Mouse (Mus musculus) heart, adult 11 months (tissue): ENCODE measurements around the gene Ifngr2.
"Not testable (repeated sequence)": the region's sequence is repeated elsewhere in the genome, so short reads cannot be mapped to it uniquely, and the experiment has no call there.

Experiments
- DNase-seq: peaks from one replicate; pipeline ENCODE4 v3.0.0; 2022

The Ifngr2 gene

DNA sequence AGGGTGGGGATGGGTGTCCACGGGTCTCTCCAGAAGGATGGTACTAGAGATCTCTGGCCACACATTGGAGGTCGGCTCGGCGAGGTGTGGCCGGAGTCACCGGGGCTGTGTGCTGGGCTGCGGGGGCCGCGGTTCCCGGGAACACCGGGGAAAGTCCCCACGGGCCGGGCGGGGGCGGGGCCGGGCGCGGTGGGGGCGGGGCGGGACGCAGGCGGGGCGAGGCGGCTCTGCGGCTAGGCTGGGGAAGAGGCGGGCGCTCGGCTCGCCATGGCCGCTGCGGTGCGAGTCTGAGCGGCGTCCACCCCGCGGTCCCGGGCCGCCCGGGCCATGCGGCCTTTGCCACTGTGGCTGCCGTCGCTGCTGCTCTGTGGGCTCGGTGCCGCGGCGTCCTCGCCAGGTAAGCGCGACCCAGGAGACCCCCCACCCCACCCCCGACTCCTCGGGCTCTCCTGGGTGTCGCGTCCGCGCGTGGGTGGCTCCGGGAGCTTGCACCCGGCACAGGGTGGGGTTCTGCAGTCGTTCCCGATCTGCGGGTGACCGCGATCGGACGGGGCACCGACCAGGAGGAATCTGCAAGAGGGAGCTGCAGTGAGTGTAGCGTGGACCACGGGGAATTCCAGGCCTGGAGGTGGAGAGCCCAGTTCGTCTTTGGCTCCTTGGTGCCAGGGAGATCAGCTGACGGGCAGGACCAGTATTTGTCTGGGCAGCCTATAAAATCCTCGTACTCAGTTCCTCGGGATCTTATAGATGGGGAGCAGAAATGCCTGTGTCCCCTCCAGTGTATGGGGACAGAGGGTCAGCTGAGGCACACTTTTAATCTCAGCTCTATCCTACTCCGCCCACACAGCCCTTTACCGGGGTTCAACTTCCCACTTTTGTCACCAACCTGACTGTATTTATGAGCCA lies at the start of gene Ifngr2:
Gene Ifngr2, plus strand, starts transcription at position 237 of the 906 bp plus-strand sequence.
- peak; percentile 98 for DNase-seq

DNA sequence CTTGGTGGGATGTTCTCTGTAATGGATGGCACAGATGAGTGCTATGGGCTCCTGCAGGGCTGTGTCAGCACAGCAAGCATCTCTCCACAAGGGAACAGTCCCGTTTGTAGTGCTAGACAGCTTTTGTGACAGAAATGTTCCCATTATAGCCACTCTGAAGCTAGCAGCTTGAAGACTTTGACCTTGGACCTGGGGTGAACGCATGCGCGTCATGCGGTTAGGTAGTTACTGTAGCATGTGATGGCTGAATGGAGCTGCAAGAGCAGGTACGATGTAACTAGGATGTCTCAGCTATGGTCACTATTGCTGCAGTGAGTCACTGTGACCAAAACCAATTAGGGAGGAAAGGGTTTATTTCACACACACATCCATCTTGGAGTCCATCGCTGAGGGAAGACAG lies 48.8 kb upstream of the Ifngr2 start:
- DNase-seq = no peak

DNA sequence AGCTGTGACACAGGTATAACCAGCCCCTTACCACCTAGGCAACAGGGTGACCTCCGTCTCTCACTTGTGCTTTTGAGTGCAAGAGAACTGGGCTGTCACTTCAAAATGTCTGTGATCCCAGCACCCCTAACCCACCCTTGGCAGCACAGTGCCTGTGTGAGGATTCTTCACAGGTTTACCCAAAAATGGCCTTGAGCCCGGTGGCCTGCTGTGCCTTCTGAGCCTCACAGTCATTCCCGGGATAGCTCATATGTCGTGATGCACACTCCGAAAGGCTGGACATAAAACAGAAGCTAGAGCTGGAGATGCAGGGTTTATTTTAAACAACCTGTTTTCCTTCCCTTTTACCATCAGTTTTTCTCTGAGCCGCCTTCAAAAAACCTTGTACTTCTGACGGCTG lies 42.2 kb upstream of the Ifngr2 start:
- DNase-seq = no peak

DNA sequence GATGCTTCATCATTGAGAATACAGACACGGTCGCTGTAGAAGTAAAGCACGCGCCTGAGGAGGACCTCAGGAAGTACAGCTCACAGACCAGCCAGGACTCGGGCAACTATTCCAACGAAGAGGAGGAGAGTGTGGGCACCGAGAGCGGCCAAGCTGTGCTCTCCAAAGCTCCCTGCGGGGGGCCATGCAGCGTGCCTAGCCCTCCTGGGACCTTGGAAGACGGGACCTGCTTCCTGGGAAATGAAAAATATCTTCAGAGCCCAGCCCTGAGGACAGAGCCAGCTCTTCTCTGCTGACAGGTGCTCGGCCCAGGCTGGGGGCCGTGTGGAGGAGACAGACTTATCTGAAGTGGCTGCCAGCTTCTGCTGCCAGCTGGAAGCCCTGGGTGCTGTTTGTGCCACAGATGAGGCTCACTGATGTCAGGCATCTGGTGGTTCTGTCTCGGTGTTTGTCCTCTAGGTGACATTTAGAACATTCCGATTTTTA lies 41.7 kb upstream of the Ifngr2 start:
- DNase-seq = peak; percentile 94

DNA sequence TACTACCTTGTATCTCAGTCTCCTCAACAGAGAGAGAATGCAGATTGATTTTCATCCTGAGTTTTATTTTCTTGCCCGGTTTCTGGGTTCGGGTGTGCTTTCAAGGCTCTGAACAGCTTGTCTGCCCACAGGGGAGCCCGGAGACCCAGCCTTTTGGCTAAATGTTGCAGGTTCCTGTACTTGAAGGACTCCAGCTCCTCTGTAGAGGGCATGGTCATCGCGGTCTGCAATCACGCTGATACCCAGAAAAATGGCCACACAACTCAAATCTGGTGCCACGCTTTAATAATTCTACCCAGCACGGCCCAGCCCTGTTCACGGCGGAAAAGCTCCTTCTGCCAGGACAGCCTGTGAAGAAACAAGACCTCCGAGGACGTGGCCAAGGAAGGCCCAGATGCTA lies 40.5 kb upstream of the Ifngr2 start:
- no peak for DNase-seq

DNA sequence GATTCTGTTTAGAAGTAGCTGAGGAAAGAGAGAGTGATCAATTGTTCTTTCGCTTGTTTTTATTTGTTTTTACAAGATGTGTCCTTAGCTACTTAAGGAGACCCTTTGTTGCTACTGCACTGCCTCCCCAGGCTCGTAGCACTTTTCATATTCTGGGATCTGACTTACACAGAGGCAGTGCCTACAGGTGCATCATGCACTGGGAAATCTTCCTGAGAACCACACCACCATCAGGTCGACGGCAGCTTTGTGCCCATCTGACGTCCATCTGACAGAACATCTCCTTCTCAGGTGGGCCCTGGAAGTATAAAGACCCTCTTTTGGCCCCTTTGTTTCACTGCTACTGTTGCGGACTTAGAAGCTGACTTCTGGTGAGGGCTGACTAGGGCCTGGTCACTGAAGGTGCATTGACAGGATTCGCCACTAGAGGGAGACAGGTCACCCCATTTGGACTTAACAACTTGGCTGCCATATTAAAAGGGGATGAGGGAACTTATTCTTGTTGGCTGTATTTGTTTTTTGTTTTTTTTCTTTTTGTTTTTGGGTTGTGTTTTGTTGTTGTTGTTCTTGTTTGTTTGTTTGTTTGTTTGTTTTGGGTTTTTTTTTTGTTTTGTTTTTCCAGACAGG lies 34.6 kb upstream of the Ifngr2 start:
- peak; percentile 97 for DNase-seq

DNA sequence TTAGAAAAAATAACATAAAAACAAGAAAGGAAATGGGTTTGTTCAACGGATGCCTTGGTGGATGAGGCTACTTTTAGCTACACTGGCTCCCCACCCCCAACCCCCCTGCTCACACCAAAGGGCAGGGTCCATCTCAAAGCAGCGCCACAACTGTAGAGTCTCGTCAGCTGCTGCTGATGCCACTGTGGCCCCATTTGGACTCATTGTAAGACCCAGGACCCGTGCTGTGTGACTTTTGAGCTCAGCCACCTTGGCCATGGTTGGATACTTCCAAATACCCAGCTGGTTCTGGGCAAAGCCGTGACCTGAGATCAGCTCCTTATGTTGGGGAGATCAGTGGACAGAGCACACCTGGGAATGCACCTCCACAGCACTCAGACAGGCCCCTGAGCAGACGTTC lies 33.8 kb upstream of the Ifngr2 start:
- peak; percentile 91 for DNase-seq

DNA sequence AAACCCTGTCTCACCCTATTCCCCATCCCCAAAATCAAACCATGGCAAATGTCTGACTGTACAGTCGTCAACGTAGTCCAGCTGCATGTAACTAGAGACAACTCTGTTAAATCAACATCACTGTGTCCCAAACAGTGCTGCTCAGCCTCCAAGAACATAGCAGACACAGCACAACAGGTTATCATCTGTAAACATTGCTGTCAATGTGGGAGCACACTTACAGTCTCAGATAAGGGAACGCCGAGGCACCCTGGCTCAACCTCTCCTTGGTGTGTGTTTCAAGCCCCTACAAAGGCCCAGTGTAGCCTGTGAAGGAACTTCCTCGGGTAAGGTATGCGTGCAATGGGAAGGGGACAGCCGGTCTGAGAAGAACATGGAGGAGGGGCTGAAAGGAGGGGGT lies 29.9 kb upstream of the Ifngr2 start:
- no peak for DNase-seq

DNA sequence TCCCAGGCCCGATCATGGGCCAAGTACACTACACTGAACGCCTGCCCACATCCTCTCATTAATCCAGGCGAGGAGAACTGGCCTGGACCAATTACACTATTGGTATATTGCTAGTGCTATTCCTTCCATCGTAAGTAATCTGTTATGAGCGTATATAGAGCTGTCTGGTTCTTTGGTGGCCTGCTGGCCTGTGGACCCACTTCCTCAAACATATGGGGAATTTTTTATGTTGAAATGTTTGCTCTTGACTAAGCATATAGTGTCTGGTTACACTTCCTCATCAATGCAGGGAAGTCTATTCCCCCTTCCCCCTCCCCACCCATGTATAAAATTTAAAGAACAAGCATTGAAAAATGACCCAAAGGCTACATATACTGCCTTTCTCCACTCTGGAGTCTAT lies 24.8 kb upstream of the Ifngr2 start:
- DNase-seq = peak; percentile 89

DNA sequence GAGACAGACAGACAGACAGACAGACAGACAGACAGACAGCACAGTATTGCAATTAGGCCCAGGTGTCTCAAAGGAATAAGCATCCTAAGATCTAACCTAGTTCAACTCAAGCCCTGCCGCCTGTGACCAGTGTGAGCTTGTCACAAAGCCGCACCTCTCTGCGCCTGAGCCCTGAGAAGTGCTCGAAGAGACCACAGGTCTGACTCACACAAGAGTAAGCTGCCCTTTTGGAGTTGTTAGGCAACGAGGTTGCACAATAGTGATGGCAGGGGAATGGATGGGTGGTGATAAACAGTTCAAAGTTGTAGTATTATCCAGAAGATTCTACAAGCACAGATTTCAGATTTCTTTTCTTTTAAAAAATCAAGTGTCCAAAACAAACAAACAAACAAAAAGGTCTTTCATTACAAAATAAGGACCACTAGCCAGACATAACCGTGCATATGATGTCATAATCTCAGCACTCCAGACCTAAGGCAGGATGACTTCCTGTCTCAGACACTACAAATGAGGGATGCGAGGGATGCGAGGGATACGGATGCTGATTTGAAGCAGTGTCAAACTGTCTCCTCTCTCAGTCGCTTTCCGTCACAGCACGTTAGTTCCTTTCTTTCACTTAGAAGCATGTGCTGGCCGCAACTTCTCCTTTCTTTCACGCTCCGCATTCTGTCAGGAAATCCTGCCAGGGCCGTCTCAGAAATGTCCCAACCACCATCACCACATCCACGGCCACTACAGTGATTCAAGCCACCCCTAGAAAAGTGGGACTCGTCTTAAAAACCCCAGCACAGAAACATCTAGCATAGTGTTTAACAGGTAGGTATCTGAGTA lies 24.2 kb upstream of the Ifngr2 start:
- DNase-seq = peak; percentile 96

DNA sequence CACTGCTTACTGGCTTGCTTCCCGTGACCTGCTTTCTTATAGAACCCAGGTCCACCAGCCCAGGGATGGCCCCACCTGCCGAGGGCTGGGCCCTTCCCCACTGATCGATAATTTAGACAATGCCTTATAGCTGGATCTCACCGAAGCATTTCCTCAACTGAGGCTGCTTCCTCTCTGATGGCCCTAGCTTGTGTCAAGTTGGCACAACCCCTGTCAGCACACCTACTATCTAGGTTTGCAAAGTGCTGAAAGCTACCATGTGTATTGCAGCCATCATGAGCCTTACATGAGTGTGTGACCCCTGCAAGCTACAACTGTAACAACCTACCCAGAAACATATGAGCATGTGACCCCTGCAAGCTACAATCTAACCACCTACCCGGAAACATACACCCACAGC lies 22.7 kb upstream of the Ifngr2 start:
- DNase-seq = peak; percentile 88

DNA sequence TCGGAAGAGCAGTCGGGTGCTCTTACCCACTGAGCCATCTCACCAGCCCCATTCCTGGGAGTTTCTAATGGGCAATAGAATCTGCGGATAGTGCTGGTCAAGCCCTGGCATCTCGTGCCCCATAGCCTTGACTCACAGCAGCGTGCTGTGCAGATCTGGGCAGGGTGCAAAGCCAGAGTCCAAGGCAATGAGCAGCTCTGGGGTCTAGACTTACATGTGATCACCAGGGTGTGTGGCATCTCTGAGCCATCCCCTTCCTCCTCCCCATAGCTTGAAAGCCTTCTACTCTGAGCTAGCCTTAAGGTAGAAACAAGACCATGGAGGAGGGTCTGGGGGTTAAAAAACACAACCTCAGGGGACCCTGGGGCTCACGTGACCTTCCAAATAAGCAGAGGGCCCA lies 20.6 kb upstream of the Ifngr2 start:
- peak; percentile 92 for DNase-seq

DNA sequence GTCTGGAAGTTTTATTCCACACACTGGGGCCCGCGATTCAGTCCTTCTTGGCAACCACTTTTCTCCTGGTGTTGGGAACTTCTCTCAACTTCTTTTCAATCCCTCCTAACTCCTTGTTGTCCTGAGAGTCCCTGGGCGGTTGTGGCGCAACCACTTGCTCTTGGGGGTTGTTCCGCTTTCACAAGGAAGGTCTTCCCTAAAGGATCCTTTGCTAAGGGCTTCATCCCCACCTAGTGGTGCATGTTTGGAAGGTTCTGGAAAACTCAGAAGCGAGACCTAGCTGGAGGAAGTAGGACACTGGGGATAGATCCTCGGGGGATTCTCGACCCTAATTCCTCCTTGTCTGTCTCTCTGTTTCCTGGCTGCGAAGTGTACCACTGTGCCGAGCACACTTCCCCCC lies 19.8 kb upstream of the Ifngr2 start:
- peak; percentile 98 for DNase-seq

DNA sequence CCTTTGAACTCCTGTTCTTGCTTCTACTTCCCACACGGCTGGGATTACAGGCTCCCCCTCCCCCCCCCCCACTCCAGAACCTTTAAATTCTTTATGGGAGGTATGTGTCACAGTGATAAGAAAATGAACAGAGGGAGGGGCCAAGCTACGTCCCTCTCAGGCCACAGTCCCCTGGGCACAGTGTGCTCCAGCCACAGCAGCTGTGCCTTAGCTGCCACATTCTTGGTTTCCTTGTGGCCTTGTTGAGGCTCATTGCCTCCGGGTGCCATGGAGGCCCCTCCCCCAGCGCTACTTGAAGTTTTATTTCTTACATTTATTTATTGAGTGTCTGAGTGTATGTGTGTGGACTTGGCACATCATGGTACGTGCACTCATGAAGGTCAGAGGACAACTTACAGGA lies 19.4 kb upstream of the Ifngr2 start:
- DNase-seq = peak; percentile 91

DNA sequence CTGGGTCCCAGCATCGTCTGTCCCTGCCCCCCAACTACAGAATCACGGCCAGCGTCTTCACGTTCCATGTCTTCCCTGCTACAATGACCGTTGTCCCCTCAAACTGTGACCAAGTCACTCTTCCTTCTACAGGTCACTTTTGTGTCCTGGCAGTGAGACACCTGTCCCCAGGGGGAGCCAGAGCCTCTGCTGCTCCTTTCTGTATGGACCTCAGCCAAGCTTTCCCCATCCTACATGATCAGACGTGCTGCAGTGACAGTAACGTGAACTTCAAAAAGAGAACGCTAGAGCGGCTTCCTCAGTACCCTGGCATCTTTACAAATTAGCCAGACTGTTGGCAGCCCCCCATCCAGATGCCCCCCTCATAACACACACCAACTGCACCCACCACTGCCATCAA lies 18.3 kb upstream of the Ifngr2 start:
- DNase-seq = peak; percentile 91

DNA sequence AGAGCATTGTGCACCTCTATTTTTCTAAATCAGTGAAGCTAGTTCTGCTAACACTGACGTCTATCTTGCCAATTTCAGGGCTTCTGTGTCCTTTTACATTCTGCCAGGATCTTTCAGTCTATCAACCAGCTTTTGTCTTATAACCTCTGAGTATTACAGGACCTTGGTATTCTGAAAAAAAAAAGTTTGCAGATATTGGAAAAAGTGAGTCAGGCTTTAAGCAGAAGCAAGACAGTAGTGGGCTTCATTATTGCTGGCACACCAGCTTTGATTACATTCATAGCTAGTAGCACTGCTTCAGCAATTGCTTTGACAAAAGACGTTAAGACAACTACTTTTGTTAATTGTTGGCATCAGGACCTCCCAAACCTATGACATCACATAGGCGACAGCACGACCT lies 16.0 kb upstream of the Ifngr2 start:
- not testable (repeated sequence) for DNase-seq

DNA sequence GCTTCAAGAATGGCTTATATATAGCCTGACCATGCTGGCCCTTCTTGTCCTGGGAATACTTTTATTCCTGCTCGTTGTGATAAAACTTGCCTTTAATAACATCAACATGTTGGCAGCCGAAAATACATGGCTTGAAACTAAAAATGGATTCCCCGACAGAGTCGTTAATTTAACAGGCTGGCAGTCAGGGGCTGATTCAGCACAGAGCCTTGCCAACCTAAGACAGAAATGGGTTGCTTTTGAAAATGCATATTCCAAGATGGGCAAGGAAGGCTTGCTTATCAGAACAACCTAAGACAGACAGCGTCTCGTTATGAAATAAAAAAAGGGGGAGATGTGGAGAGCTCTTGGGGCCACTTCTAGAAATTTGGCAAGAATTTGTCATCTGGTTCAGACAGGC lies 15.0 kb upstream of the Ifngr2 start:
- DNase-seq = no peak

DNA sequence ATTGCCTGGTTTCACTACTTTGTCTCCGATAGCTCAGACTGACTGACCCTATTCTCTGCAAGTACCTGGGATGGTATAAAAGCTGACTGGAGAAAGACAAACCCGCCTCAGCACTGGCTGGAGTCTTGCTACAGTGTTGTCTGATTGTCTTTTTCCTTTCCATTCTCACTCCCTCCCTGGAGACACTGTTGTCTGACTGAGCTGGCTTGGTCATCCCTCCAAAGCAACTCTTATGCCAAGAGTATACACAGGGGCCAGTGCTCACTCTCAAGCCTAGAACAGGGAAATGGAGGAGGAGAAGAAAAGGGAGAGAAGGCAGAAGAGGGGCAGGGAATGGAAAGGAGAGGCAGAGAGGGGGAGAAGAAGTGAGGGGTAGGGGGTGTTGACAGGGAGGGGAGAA lies 14.4 kb upstream of the Ifngr2 start:
- peak; percentile 93 for DNase-seq

DNA sequence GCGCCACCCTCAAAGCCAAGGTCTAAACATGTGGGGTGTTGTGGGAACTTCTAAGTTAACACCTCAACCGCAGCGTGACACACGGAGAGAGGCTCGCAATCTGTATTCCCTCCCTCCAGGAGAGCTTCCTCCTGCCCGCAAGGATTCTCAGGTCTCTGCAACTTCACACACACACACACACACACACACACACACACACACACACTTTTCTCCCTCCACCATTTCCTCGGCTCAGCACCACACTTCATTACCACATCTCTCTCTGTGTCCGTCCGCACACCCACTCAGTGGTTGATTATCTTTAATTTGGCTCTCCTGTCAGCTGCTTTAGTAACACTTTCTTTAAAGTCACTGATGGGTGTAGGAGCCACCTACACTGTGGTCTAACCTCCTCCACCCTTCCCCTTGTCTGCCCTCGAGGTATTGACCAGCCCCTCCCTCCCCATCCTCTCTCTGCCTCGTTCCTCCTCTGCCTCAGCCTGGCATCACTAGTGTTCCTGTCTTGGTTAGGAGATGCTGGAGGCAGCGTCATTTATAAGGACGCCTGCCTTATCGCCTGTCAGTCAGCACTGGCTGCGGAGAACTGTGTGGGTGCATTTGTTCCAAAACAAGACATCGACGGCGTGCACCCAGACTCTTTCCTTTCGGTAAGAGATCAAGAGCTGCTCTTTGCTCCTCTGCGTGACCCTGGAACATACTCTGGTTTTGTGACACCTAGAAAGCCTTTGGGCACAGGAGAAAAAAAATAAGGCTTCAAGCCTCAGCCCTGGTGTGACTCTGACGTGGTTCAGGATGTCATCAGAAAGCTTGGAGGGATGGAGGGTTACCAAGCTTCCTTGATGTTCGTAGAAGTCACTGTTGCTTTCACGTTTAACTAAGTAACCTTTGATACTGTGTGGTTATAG lies 13.5 kb upstream of the Ifngr2 start:
- peak; percentile 93 for DNase-seq

DNA sequence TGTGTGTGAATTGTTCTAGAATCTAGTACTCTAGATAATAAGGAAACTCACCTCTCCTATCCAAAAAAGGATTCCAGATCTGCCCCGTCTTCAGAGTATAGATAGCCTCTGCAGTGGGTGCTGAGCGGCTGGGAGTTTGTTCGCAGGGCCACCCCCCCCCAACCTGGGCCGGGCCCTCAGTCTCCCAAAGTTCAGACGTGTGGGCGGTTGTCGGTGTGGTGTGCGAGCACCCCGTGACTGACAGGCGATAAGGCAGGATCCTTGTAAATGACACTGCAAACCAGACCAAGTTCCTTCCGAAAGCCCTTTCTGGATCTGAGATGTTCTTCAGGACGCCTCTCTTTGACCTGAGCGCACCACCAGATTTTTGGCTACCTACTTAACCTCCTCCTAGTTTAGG lies 12.4 kb upstream of the Ifngr2 start:
- DNase-seq = no peak

DNA sequence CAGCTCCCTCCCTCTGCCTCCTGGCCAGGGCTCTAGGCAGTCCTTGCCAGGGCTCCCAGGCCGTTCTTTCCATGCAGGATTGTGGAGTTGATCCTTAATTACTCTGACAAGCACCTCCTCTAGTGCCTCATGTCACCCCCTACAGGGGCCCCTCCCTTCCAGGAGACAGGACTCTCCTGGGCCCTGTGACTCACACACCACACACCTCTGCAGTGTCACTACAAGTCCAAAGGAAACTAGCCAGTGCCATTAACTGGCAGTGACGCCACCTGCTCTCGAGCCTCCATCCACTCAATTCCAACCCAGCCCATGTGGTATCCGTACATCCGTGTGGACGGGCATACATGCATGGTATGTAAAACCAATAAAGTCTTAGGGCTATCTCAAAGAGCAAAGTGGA lies 12.0 kb upstream of the Ifngr2 start:
- DNase-seq = peak; percentile 89

DNA sequence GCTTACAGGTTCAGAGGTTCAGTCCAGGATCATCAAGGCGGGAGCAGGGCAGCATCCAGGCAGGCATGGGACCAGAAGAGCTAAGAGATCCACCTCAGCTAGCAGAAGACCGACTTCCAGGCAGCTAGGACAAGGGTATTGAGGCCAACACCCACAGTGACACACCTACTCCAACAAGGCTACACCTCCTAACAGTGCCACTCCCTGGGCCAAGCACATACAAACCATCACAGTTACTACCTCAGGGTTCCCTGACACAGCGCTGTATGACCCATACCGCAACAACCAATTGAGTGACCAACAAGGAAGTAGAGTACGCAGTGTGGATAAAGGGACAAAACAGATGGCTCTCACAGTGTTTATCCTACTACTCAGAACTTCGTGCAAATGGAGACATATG lies 10.5 kb upstream of the Ifngr2 start:
- DNase-seq = no peak
